Mouse (Mus musculus): ENCODE measurements around the gene Nek10.

The Nek10 gene

DNA sequence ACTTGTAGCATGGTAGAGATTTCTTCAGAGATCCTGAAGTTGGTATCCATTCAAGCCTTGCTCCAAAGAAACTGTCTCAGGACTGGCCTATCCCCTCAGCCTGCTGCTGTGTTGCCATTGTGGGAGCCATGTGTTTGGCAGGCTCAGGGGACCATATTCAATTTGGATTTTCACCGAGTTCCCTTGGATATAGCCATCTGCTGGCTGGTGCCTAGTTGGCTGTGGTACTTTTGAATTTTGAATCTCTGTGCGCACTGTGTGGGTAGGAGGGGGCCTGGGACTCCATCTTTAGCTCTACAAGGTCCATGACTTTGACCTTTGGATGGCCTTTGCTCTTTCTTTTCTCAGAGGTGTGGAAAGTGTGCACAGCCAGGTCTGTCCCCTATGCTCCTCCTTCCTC is 66.8 kb downstream of the Nek10 start:
- in situ Hi-C loops (cut with MboI, MseI), result no loop called here

DNA sequence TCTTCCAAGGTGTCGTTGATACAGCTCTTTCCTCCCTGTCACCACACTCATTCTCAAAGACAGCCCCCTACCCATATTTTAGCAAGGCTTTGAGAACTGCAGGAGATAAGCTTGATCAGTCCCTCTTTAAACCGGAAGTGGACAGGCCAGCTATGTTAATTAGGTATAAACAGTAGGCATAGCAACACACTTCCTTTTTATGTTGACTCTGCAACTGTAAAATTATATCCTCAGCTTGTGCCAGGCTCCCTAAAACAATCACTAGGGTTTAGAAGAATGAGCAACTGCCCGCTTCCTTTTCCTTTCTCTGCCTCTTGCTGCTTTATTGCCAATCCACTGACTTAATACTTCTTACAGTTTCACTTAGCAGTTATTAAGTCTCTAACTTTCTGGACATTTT is 67.2 kb downstream of the Nek10 start:
- in situ Hi-C loops (cut with MboI, MseI), result no loop called here

GRCm38 (mm10) chr14:14871121-14871520 is 67.9 kb downstream of the Nek10 start:
- in situ Hi-C loops (cut with MboI, MseI), result no loop called here

DNA sequence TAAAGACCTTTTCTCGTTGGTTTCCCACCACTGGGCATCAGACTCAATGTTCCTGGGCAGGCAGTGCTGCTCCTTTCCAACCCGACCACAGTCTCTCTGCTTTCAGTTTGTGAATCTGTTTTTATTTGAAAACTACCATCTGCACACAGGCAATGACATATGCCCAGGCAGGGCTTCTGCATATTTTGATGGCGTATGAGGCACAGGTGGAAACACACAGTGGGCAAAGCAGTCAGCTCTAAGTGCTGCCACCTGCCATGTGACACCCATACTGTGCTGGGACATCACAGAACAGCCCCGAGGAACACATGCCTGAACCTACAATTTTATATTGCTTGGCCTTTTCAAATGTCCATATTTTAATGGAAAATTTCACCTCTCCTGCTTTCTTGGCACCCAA is 68.5 kb downstream of the Nek10 start:
- in situ Hi-C loops (cut with MboI, MseI), result no loop called here

DNA sequence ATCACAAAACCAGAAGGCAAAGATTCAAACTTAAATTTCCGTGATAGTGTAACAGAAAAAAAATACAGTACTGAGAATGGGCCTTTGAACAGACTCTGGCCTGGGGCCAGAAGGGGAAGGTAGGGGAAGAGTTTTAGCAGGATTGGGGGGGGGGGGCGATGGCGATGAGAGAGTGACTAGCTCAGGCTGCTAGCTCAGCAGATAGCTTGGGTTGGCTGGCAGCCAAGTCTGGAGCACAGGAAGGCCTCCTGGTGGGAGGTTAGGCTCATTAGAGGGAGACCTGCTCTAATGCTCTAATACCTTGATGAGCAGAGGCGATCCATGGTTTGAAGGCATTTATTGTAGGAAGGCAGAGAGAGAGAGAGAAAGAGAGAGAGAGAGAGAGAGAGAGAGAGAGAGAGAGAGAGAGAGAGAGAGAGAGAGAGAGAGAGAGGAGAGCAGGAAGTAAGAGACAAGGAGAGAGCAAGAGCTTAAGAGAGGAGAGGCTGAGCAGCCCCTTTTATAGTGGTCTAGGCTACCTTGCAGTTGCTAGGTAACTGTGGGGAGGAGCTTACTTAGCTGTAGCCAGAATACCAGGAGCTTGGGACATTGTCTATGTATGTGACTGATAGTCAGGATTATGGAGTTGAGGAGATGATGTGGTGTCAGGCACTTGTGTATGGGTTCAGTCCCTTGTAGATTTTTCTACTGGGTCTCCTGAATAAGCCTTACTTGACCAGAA is 90.9 kb downstream of the Nek10 start:
- in situ Hi-C loops (cut with MboI, MseI), result no loop called here

- in situ Hi-C loops (cut with MboI, MseI), result no loop called here
Measured at GRCm38 (mm10) chr14:14894776-14895175, 91.6 kb downstream of the Nek10 start.

- in situ Hi-C loops (cut with MboI, MseI), result no loop called here
Measured at GRCm38 (mm10) chr14:14895363-14895762, 92.1 kb downstream of the Nek10 start.

GRCm38 (mm10) chr14:14896399-14897136 is 93.4 kb downstream of the Nek10 start:
- in situ Hi-C loops (cut with MboI, MseI), result no loop called here

DNA sequence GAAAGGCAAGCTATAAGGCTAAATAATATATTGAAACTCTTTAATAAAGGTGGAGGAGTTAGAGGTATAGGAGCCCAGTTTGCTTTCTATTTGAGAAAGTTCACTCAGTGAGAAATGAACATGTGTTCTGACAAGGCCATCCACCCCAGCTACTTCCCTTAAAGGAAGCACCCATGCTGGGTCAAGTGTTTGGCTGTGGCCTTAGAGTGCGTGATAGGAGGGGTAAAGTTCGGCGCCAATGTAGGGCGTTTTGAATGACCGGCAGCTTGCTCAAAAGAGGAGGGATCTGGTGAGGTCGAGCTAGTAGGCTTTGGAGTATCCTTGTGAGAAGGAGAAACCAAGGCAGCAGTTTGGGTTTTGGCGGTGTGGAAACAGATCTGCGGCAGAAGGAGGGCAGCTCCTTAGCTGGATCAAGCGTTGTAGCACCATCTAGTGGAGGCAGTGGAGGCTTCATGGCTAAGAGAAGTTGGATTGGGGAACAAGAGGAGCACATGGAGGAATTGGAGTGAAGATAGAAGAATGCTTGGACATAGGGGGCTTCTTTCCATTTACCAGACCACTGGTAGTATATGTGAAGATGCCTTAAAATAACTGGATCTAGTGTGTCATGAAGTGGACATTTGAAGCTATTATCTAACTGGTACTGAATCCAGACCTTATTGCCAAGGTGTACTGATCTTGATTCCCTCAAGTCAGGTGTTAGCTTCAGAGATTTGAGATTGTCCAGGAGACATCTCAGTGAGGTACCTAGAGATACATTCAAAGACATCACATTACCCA is 101.7 kb downstream of the Nek10 start:
- in situ Hi-C loops (cut with MboI, MseI), result loop anchor here (5.0 to 10.0 kb wide), 2 partner anchors 43 to 540 kb away; no protein-coding TSS in a partner anchor

GRCm38 (mm10) chr14:14905530-14905852 is 102.3 kb downstream of the Nek10 start:
- in situ Hi-C loops (cut with MboI, MseI), result loop anchor here (5.0 to 10.0 kb wide), 2 partner anchors 43 to 541 kb away; no protein-coding TSS in a partner anchor

- in situ Hi-C loops (cut with MboI, MseI), result no loop called here
Measured at GRCm38 (mm10) chr14:14925615-14926014, 122.4 kb downstream of the Nek10 start.

DNA sequence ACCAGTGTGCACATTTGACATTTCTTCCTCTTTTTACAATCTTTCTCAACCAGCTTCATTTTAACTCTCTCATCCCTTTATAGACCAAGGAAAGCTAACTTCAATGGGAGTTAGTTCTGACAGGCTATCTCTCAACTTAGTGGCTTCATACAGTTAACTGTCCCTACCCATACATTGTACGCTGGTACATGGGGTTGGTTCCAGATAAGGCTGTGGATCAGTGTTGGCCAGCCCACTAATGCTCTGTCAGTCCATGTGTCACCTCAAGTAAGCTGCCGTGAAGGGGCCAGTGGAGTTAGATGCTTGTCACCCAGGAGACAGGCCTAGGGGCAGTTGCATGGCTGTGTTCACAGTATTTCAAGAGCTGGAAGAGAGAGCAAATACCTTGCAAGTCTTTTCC is 124.3 kb downstream of the Nek10 start:
- in situ Hi-C loops (cut with MboI, MseI), result no loop called here

GRCm38 (mm10) chr14:14934977-14935376 is 131.8 kb downstream of the Nek10 start:
- in situ Hi-C loops (cut with MboI, MseI), result no loop called here

GRCm38 (mm10) chr14:14945930-14946329 is 142.7 kb downstream of the Nek10 start:
- in situ Hi-C loops (cut with MboI, MseI), result no loop called here

DNA sequence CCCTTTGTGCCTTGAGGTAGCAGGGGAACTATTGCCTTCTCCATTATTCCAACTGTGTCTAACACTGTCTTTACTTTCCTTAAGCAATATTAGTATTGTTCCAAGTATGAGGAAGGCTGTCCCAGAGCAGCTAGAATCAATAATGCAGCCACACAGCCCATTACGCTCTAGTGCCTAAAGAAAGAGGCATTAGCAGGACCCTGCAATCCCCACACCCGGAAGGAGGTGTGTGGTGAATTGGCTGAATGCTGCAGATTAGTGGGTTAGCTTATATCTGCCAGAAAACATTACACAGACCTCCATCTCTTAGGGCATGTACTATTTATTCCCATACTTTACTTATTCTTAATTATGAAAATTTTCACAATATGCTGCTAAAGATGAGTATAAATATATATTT is 145.8 kb downstream of the Nek10 start:
- in situ Hi-C loops (cut with MboI, MseI), result no loop called here

DNA sequence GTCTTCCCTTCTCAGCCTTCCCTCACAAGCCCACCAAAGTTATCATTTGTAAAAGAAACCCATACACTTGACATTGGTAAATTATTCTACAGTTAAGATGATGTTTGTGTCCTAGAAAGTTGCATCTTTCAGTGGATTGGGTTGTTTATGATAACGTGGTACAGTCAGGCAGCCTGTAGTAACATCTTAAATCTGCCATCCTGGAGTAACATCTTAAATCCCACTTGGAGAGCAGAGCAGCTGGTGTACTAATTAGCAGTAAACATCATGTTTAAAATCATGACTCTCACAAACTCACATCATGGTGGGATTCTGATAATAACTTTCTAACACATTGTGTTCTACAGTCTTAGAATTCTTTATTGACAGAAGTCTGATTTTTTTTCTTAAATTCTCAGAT is 148.6 kb downstream of the Nek10 start:
- in situ Hi-C loops (cut with MboI, MseI), result no loop called here

- in situ Hi-C loops (cut with MboI, MseI), result loop anchor here (10.0 kb wide), 1 partner anchor 1515 kb away; no protein-coding TSS in a partner anchor
Measured at GRCm38 (mm10) chr14:14959780-14960440, 156.7 kb downstream of the Nek10 start.

GRCm38 (mm10) chr14:14960441-14960988 is 157.3 kb downstream of the Nek10 start:
- in situ Hi-C loops (cut with MboI, MseI), result loop anchor here (10.0 kb wide), 1 partner anchor 1514 kb away; no protein-coding TSS in a partner anchor

GRCm38 (mm10) chr14:14970633-14971032 is 167.4 kb downstream of the Nek10 start:
- in situ Hi-C loops (cut with MboI, MseI), result no loop called here

- in situ Hi-C loops (cut with MboI, MseI), result no loop called here
Measured at GRCm38 (mm10) chr14:14971056-14971455, 167.8 kb downstream of the Nek10 start.

GRCm38 (mm10) chr14:14974156-14974555 is 170.9 kb downstream of the Nek10 start:
- in situ Hi-C loops (cut with MboI, MseI), result no loop called here

All from T-helper 1 cell (primary cell).